Mouse (Mus musculus) liver, postnatal 0 days (tissue): ENCODE data around the gene Tcf20.

Experiments
- CTCF ChIP-seq: sonication (generic); IDR thresholded peaks from 2 replicates; pipeline ENCODE4 v1.5.1; 2016; ENCODE audit warnings: antibody characterized with exemption, low read depth
- EP300 ChIP-seq: IDR thresholded peaks from 2 replicates; pipeline ENCODE4 v1.6.1; 2016; ENCODE audit warnings: antibody characterized with exemption, low read depth, mild to moderate bottlenecking

- no peak; the same call in 1 of the 2 replicates for TF ChIP-seq CTCF
- no peak for TF ChIP-seq EP300
Measured at GRCm38 (mm10) chr15:82898740-82899675, 88.7 kb downstream of the Tcf20 start.
